Mouse (Mus musculus): ENCODE data around the gene Mpo.

DNA sequence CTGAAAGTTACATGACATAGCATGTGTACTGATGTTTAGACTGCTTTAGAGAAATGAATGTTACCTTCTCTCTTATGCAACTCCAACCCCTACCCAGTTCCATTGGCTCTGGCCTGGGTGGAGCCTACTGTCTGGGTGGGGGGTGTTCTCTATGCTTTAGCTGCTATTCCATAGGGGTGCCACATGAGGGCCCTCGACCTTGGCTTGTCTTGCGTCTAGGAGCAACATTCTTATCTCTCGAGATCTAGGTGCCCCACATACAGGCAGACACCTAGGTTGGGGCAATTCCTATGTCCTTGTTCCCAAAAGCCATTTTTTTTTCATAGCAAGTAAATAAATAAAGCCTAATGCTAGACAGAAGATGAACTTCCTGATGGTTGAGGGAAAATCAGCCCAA lies 33.8 kb upstream of the Mpo start:
- TF ChIP-seq POLR2A (IDR thresholded peaks at IDR 0.05; ENCODE audit: control insufficient read depth, low read depth, low read length) (no peak), CTCF (IDR thresholded peaks at IDR 0.05; ENCODE audit: control insufficient read depth, insufficient read depth, insufficient replicate concordance, low read depth, low read length) (no peak)

Data from testis, adult 2 months (tissue).